Mouse (Mus musculus): ENCODE results near the gene Tha1.

DNA sequence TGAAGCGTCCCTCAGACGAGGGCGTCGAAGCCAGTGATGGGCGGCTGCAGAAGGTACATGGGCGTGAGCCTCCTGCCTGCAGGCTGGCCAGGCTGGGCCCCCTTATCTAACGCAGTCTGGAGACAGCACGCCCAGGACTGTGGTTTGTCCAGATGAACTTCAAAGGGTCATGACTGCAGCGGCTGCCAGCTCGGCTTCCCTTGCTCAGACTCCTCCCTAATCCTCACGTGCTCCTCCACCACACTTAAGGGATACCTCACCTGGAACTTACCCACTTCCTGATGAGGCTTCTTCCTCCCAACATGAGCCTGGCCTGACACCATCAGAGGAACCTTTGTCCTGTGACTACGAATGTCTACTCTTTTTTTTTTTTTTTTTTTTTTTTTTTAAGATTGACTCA is 41.2 kb upstream of the Tha1 start:
- peak; percentile 34; the same call in 1 of the 3 replicates for TF ChIP-seq TAL1 (IDR thresholded peaks at IDR 0.05; ENCODE audit: low read length)
- peak; percentile 62 for TF ChIP-seq GATA1 (IDR thresholded peaks at IDR 0.05; ENCODE audit: low read length)

Measured in erythroblast, embryonic 14.5 days (primary cell).